Mouse (Mus musculus): ENCODE measurements around the gene Nlgn1. TPM values are rescaled to one million over a fixed set of nuclear protein-coding genes. Genes with fewer than 3 reads are reported as not detected.

Gene Nlgn1
- total RNA-seq, 2 experiments from 2014 or later: 124 to 125 TPM

- intact Hi-C loops (cut with DNase I): no loop called here
- no peak for DNase-seq (ENCODE audit: extremely low spot score in 1 of 2, low spot score in 2 of 2)
Observed at GRCm38 (mm10) chr3:26129455-26129854, 202.8 kb downstream of the Nlgn1 start.

GRCm38 (mm10) chr3:26117071-26117470 is 215.2 kb downstream of the Nlgn1 start:
- intact Hi-C loops (cut with DNase I): no loop called here
- no peak for DNase-seq (ENCODE audit: extremely low spot score in 1 of 2, low spot score in 2 of 2)

- intact Hi-C loops (cut with DNase I): no loop called here
- DNase-seq (ENCODE audit: extremely low spot score in 1 of 2, low spot score in 2 of 2): no peak
Observed at GRCm38 (mm10) chr3:26106361-26106760, 225.9 kb downstream of the Nlgn1 start.

- intact Hi-C loops (cut with DNase I): no loop called here
- no peak for DNase-seq (ENCODE audit: extremely low spot score in 1 of 2, low spot score in 2 of 2)
Observed at GRCm38 (mm10) chr3:26105528-26105927, 226.7 kb downstream of the Nlgn1 start.

- no peak for DNase-seq (ENCODE audit: extremely low spot score in 1 of 2, low spot score in 2 of 2)
- intact Hi-C loops (cut with DNase I): no loop called here
Observed at GRCm38 (mm10) chr3:26102271-26102670, 230.0 kb downstream of the Nlgn1 start.

GRCm38 (mm10) chr3:26095551-26095950 is 236.7 kb downstream of the Nlgn1 start:
- DNase-seq (ENCODE audit: extremely low spot score in 1 of 2, low spot score in 2 of 2): no peak
- intact Hi-C loops (cut with DNase I): no loop called here

GRCm38 (mm10) chr3:26069366-26069765 is 262.9 kb downstream of the Nlgn1 start:
- DNase-seq (ENCODE audit: extremely low spot score in 1 of 2, low spot score in 2 of 2): no peak
- intact Hi-C loops (cut with DNase I): no loop called here

GRCm38 (mm10) chr3:26050769-26051168 is 281.5 kb downstream of the Nlgn1 start:
- no peak for DNase-seq (ENCODE audit: extremely low spot score in 1 of 2, low spot score in 2 of 2)
- intact Hi-C loops (cut with DNase I): no loop called here

GRCm38 (mm10) chr3:26042966-26043365 is 289.3 kb downstream of the Nlgn1 start:
- DNase-seq (ENCODE audit: extremely low spot score in 1 of 2, low spot score in 2 of 2): no peak
- intact Hi-C loops (cut with DNase I): no loop called here

GRCm38 (mm10) chr3:26039696-26040095 is 292.6 kb downstream of the Nlgn1 start:
- intact Hi-C loops (cut with DNase I): no loop called here
- no peak for DNase-seq (ENCODE audit: extremely low spot score in 1 of 2, low spot score in 2 of 2)

- intact Hi-C loops (cut with DNase I): no loop called here
- no peak for DNase-seq (ENCODE audit: extremely low spot score in 1 of 2, low spot score in 2 of 2)
Observed at GRCm38 (mm10) chr3:26026025-26026424, 306.2 kb downstream of the Nlgn1 start.

GRCm38 (mm10) chr3:26023217-26023616 is 309.0 kb downstream of the Nlgn1 start:
- no peak for DNase-seq (ENCODE audit: extremely low spot score in 1 of 2, low spot score in 2 of 2)
- intact Hi-C loops (cut with DNase I): no loop called here

- DNase-seq (ENCODE audit: extremely low spot score in 1 of 2, low spot score in 2 of 2): no peak
- intact Hi-C loops (cut with DNase I): no loop called here
Observed at GRCm38 (mm10) chr3:26021632-26022184, 310.6 kb downstream of the Nlgn1 start.

- DNase-seq (ENCODE audit: extremely low spot score in 1 of 2, low spot score in 2 of 2): no peak
- intact Hi-C loops (cut with DNase I): no loop called here
Observed at GRCm38 (mm10) chr3:26011310-26012078, 320.8 kb downstream of the Nlgn1 start.

- DNase-seq (ENCODE audit: extremely low spot score in 1 of 2, low spot score in 2 of 2): peak in 1 of 2 experiments; percentile 50
- intact Hi-C loops (cut with DNase I): loop anchor here (10.0 kb wide), 1 partner anchor 152 kb away; no protein-coding TSS in a partner anchor
Observed at GRCm38 (mm10) chr3:26002863-26003608, 329.2 kb downstream of the Nlgn1 start.

GRCm38 (mm10) chr3:26002367-26002766 is 329.9 kb downstream of the Nlgn1 start:
- DNase-seq (ENCODE audit: extremely low spot score in 1 of 2, low spot score in 2 of 2): peak; percentile 20 to 26
- intact Hi-C loops (cut with DNase I): loop anchor here (10.0 kb wide), 1 partner anchor 152 kb away; no protein-coding TSS in a partner anchor

- no peak for DNase-seq (ENCODE audit: extremely low spot score in 1 of 2, low spot score in 2 of 2)
- intact Hi-C loops (cut with DNase I): no loop called here
Observed at GRCm38 (mm10) chr3:25967546-25967945, 364.7 kb downstream of the Nlgn1 start.

- intact Hi-C loops (cut with DNase I): no loop called here
- DNase-seq (ENCODE audit: extremely low spot score in 1 of 2, low spot score in 2 of 2): no peak
Observed at GRCm38 (mm10) chr3:25964237-25964636, 368.0 kb downstream of the Nlgn1 start.

GRCm38 (mm10) chr3:25963568-25963967 is 368.7 kb downstream of the Nlgn1 start:
- intact Hi-C loops (cut with DNase I): no loop called here
- no peak for DNase-seq (ENCODE audit: extremely low spot score in 1 of 2, low spot score in 2 of 2)

- DNase-seq (ENCODE audit: extremely low spot score in 1 of 2, low spot score in 2 of 2): no peak
- intact Hi-C loops (cut with DNase I): no loop called here
Observed at GRCm38 (mm10) chr3:25916535-25916934, 415.7 kb downstream of the Nlgn1 start.

All from left cerebral cortex, postnatal 10 days (tissue).